Mouse (Mus musculus) C2C12 (cell line): ENCODE data around the gene Capns2. TPM values are rescaled to one million over a fixed set of nuclear protein-coding genes. Genes with fewer than 3 reads are reported as not detected.

ENCODE experiments used
- H3K27me3 ChIP-seq: one replicate; pipeline ENCODE4 v1.6.1; 2011; ENCODE audit not compliant: control insufficient read depth, insufficient read depth, insufficient read length
- H3K36me3 ChIP-seq: one replicate; pipeline ENCODE4 v1.6.1; 2011; ENCODE audit not compliant: control insufficient read depth, insufficient read depth
- H3K4me3 ChIP-seq: one replicate; pipeline ENCODE4 v1.5.1; 2011; ENCODE audit warnings: mild to moderate bottlenecking, control low read depth; ENCODE audit not compliant: poor library complexity, insufficient read depth, severe bottlenecking
- H3K79me2 ChIP-seq: one replicate; pipeline ENCODE4 v1.6.1; 2011; ENCODE audit not compliant: control insufficient read depth, insufficient read depth
- H3K79me3 ChIP-seq: one replicate; pipeline ENCODE4 v1.6.1; 2011; ENCODE audit warnings: low read depth, control low read depth
- H3ac ChIP-seq: one replicate; pipeline ENCODE3; 2011; ENCODE audit warnings: low read depth; ENCODE audit not compliant: control insufficient read depth, insufficient read length
- CEBPB ChIP-seq: IDR thresholded peaks from one replicate; pipeline ENCODE4 v1.6.1; 2011; ENCODE audit warnings: low read depth, mild to moderate bottlenecking, control low read depth, moderate library complexity
- CTCF ChIP-seq: IDR thresholded peaks from one replicate; pipeline ENCODE4 v1.5.1; 2011; ENCODE audit not compliant: control insufficient read depth, insufficient read depth, insufficient read length
- FOSL1 ChIP-seq: IDR thresholded peaks from one replicate; pipeline ENCODE4 v1.8.0; 2011; ENCODE audit warnings: mild to moderate bottlenecking, low read length; ENCODE audit not compliant: poor library complexity, insufficient read depth, severe bottlenecking
- MAX ChIP-seq: IDR thresholded peaks from one replicate; pipeline ENCODE4 v1.6.1; 2011; ENCODE audit warnings: mild to moderate bottlenecking, control low read depth
- MYOD1 ChIP-seq: IDR thresholded peaks from one replicate; pipeline ENCODE4 v1.6.1; 2011; ENCODE audit warnings: low read depth; ENCODE audit not compliant: control insufficient read depth, insufficient read length
- MYOG ChIP-seq: IDR thresholded peaks from one replicate; pipeline ENCODE4 v1.6.1; 2011; ENCODE audit not compliant: control insufficient read depth, insufficient read length; ENCODE audit errors: extremely low read depth
- USF1 ChIP-seq: IDR thresholded peaks from one replicate; pipeline ENCODE4 v1.6.1; 2011; ENCODE audit warnings: low read depth, mild to moderate bottlenecking, control low read depth, moderate library complexity
- polyA plus RNA-seq: library from polyadenylated mRNA; unstranded; fragments of >200 nt; fragmentation: generic; extraction: Trizol; gene quantifications from one replicate; pipeline ENCODE4 v1.2.1, GENCODE M21; 2012; ENCODE audit warnings: missing spikeins

The Capns2 gene
- polyA plus RNA-seq, 1 experiment = not detected

DNA sequence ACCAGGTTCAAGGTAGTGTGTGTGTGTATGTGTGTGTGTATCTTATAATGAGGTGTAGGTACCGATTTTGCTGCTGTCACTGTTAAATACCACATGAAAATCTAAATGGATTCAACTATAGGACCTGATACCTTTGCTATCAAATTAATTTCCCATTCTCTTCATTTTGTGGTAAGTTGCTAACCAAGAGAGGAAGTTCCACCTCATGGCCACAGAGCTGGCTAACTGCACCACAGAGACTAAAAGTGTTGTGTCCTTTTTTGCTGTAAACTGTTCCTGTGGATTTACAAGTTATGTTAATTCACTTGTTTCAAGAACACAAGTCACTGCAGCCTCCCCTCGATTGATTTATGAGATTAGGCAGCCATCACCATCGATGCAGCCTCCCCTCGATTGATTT is 3.4 kb upstream of the Capns2 start:
- Histone ChIP-seq H3K36me3 (no peaks in the 10 kb centered on the region), H3K4me3 (no peak overlapping the region)
- TF ChIP-seq MYOG = no peak
- TF ChIP-seq MAX = no peak
- no peak for TF ChIP-seq MYOD1
- TF ChIP-seq FOSL1 = no peak
- TF ChIP-seq CEBPB = no peak
- no peak for TF ChIP-seq CTCF
- no peak for TF ChIP-seq USF1

DNA sequence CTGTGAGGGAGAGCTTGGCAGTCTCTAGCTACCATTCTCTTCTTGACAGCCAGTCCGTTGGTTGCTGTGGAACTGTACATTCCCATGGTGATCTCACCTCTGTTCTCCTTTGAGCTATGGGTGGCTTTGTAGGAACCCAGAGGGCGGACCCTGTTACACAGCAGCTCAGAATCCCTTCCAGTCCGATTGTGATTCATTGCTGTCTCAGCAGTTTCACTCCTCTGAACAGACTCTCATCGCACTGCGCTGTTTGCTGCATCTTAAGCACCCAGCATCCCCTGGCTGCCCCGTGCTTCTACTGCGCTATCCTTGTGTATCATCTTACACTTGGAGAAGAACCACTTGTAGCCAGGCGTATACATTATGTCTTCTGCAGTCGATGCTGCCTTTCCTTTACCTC is 1.6 kb upstream of the Capns2 start:
- no peak overlapping the region for H3ac ChIP-seq
- no peaks in the 10 kb centered on the region for H3K79me2 ChIP-seq
- no peaks in the 10 kb centered on the region for H3K27me3 ChIP-seq
- H3K79me3 ChIP-seq = no peaks in the 10 kb centered on the region
- H3K4me3 ChIP-seq = no peak overlapping the region
- no peaks in the 10 kb centered on the region for H3K36me3 ChIP-seq
- TF ChIP-seq CTCF = no peak
- no peak for TF ChIP-seq CEBPB
- no peak for TF ChIP-seq MYOD1
- no peak for TF ChIP-seq FOSL1
- no peak for TF ChIP-seq MYOG
- no peak for TF ChIP-seq USF1
- no peak for TF ChIP-seq MAX

More for the DNA sequence above, 3.4 kb upstream of the Capns2 start:
- H3K79me2 ChIP-seq = no peaks in the 10 kb centered on the region
- H3K79me3 ChIP-seq = no peaks in the 10 kb centered on the region
- no peak overlapping the region for H3ac ChIP-seq
- H3K27me3 ChIP-seq = no peaks in the 10 kb centered on the region

DNA sequence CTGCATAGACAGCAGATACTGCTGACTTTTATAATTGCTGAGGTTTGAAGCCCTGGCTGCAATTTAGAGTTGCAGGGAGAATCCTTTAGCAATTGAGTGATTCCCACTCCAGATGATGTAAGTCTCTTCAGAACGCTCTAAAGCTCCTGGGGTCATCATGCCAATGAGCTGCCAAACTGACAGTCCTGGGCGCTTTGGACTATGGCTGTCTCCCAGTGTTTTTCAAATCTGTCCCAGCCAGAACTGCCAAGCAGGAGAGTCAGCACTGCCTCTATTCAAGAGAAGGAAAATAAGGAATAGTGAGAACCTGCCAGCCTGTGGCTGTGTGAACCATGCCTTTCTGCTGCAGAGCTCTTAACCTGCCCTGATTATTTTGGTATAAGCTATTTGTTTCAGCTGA is 1.8 kb downstream of the Capns2 start:
- no peak for TF ChIP-seq MYOG
- no peak for TF ChIP-seq CEBPB
- no peak for TF ChIP-seq MAX
- no peak for TF ChIP-seq MYOD1
- no peak for TF ChIP-seq FOSL1
- TF ChIP-seq CTCF = no peak
- no peak for TF ChIP-seq USF1
- no peaks in the 10 kb centered on the region for H3K79me3 ChIP-seq

DNA sequence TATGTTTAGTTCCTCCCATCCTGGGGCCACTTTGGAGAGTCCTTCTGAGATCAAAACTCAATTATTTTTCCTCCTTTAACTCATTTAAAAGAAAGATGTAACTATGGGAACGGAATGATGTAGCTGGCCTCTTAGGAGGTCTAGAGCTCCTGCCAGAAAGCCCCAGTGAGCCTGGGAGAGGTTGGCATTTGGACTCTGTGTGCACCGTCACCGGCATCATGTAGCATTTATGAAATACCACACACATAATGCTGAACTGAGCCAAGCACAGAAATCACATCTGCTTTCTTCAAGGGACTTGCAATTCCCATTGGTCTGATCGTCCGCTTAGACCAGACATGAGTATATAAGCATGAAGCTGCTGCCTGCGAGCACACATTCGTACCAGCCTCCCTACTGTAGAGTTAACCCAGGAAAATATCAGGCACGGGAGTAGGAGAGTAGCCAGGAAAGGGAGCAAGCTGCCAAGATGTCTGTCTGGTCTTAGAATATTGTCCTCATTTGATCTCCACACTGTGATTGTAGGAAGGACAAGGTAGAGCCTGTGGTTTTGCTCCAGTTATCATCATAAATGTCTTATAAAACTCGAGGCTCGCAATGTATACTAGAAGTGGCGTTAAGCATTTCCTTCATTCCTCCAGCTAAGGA is 2.4 kb downstream of the Capns2 start:
- Histone ChIP-seq H3K4me3 (no peak overlapping the region), H3K79me3 (no peaks in the 10 kb centered on the region), H3K36me3 (no peaks in the 10 kb centered on the region), H3K79me2 (no peaks in the 10 kb centered on the region), H3K27me3 (no peaks in the 10 kb centered on the region), H3ac (no peak overlapping the region)
- TF ChIP-seq CTCF (no peak), USF1 (no peak), MYOG (no peak), FOSL1 (no peak), MYOD1 (no peak), MAX (no peak), CEBPB (no peak)

More for the DNA sequence above, 1.8 kb downstream of the Capns2 start:
- Histone ChIP-seq H3K36me3 (no peaks in the 10 kb centered on the region), H3K27me3 (no peaks in the 10 kb centered on the region), H3ac (no peak overlapping the region), H3K4me3 (no peak overlapping the region), H3K79me2 (no peaks in the 10 kb centered on the region)

DNA sequence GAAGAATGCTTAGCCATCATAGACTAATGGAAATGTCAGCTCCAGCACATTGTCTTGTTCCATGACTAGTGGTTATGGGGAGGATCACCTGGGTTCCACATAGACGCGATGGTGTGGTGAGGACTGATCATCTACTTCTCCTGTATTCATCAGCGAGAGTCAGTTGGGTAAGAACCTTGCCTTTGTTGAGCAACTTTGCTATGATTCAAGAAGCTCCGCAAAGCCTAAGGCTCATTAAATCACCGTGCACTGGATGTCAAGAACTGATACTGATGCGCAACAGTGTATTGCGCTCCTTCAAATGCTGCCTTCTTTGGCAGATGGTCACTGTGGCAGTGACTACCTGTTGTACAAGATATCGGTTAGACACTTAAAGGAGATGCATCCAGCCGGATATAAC is 5.3 kb downstream of the Capns2 start:
- H3K27me3 ChIP-seq = no peaks in the 10 kb centered on the region
- no peaks in the 10 kb centered on the region for H3K79me3 ChIP-seq
- H3K79me2 ChIP-seq = no peaks in the 10 kb centered on the region
- no peaks in the 10 kb centered on the region for H3K36me3 ChIP-seq
- no peak overlapping the region for H3K4me3 ChIP-seq
- H3ac ChIP-seq = no peak overlapping the region
- TF ChIP-seq USF1 (no peak), CEBPB (no peak), MAX (no peak), CTCF (no peak), MYOD1 (no peak)

DNA sequence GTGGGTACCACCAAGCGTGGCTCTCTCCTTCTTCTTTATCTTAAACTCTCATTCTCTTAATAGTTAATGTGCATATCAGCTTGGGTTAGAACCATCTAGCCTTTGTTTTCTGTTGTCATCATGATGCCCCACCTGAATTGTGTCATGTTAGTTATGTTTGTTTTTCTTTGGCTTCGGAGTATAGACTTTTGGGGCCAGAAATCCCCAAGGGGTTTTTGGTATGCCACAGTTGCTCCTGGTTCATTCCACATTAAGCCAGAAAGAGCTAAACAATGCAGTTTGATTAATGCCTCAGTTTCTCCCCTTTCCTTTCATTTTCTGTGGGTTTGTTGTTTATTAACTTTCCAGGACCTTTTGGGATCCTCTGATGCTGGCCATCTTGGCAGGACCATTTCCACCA is 7.2 kb downstream of the Capns2 start:
- no peaks in the 10 kb centered on the region for H3K36me3 ChIP-seq
- H3K27me3 ChIP-seq = no peaks in the 10 kb centered on the region
- TF ChIP-seq MAX (no peak), CEBPB (no peak), USF1 (no peak), MYOG (no peak), CTCF (no peak), MYOD1 (no peak), FOSL1 (no peak)
- H3ac ChIP-seq = no peak overlapping the region
- H3K79me3 ChIP-seq = no peaks in the 10 kb centered on the region
- no peak overlapping the region for H3K4me3 ChIP-seq
- H3K79me2 ChIP-seq = no peaks in the 10 kb centered on the region
